Mouse (Mus musculus) natural killer cell, adult 2 months (primary cell): ENCODE results near the gene Xk.
A peak's percentile ranks its signal among the peaks of the same experiment; 100 is the strongest.
"Not testable (repeated sequence)": the region's sequence is repeated elsewhere in the genome, so short reads cannot be mapped to it uniquely, and the experiment has no call there.

Source experiments
- DNase-seq, 2 experiments: peaks; one replicate each; pipeline ENCODE4 v3.0.0; 2022; ENCODE audit warnings: low spot score in 2 of 2

The Xk gene

GRCm38 (mm10) chrX:9316457-9316856, 43.9 kb downstream of the Xk start:
- not testable (repeated sequence) for DNase-seq

- not testable (repeated sequence) for DNase-seq
Measured at GRCm38 (mm10) chrX:9327954-9328353, 55.4 kb downstream of the Xk start.

- DNase-seq: peak in 1 of 2 experiments; percentile 2
Measured at GRCm38 (mm10) chrX:9332366-9332962, 59.9 kb downstream of the Xk start.

GRCm38 (mm10) chrX:9333035-9333434, 60.5 kb downstream of the Xk start:
- peak; percentile 12 to 15 for DNase-seq

GRCm38 (mm10) chrX:9334996-9335395, 62.4 kb downstream of the Xk start:
- not testable (repeated sequence) for DNase-seq

GRCm38 (mm10) chrX:9350327-9350726, 77.8 kb downstream of the Xk start, which contains the start of gene H2al1k:
Gene H2al1k (plus strand): TSS chrX:9350627.
- DNase-seq: not testable (repeated sequence)
